Mouse (Mus musculus): ENCODE results near the gene C1qtnf4.

GRCm38 (mm10) chr2:90881824-90882223, 3.8 kb upstream of the C1qtnf4 start:
- TF ChIP-seq CTCF (IDR thresholded peaks at IDR 0.05; ENCODE audit: low read depth, low read length) (no peak), POLR2A (IDR thresholded peaks at IDR 0.05; ENCODE audit: extremely low read depth, insufficient read depth, low read length) (no peak)

Measured in liver, adult 2 months (tissue).